Mouse (Mus musculus): ENCODE results near the gene Pde2a.

GRCm38 (mm10) chr7:101455141-101455540, 33.6 kb downstream of the Pde2a start:
- no peak for TF ChIP-seq CTCF (IDR thresholded peaks at IDR 0.05; ENCODE audit: borderline replicate concordance, extremely low read depth, insufficient read depth, insufficient read length)
- TF ChIP-seq POLR2A (IDR thresholded peaks at IDR 0.05; ENCODE audit: borderline replicate concordance, extremely low read depth, insufficient read depth, insufficient read length, poor library complexity, severe bottlenecking) = no peak
